In the genomic region with DNA sequence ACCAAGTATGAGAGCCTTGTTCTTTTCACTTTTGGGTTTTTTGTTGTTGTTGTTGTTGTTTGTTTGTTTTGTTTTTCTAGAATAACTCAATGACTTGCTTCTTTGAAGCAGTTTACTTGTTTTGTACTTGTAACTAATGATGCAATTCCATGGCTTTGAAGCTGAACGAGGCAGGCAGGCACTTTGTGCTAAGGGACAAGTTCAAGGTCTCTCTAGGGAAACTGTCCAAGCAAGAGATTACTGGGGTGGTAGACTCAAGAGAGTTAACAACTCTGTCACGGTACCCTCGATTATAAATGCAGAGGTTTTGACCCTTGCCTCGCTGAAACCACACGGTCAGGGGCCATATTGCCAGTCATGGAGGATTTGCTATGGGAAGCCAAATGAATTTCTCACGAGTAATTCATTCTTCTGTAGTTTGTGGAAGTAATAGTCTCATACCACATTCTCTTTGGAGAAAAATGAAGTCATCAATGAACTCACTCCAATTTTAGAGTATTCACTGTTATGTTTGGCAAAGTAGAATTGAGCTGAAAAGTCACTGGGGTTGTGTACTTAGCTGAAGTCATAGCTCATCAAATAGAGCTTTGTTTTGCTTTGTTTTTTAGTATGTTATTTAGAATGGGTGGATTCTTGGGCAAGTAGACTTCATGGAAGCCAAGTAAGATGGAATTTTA, we compare ENCODE assay signal across 1 mouse cellular context.
TF ChIP-seq lines count a peak whose summit lies in the region.

No protein-coding gene starts in this region.

TF ChIP-seq in CH12.LX, 34 proteins besides CTCF, POLR2A, EP300 and RAD21 (continued from another document):
- TF ChIP-seq GABPA (IDR thresholded peaks at IDR 0.05; ENCODE audit: insufficient replicate concordance, low read depth, low read length) (no peak), CHD2 (IDR thresholded peaks at IDR 0.05; ENCODE audit: low read length) (no peak), ETS1 (conservative IDR thresholded peaks at IDR 0.05; ENCODE audit: low read depth, low read length) (no peak), USF2 (conservative IDR thresholded peaks at IDR 0.05; ENCODE audit: low read depth, low read length) (no peak), USF1 (IDR thresholded peaks at IDR 0.05; ENCODE audit: low read depth, low read length) (no peak), HCFC1 (IDR thresholded peaks at IDR 0.05; ENCODE audit: low read depth, low read length) (no peak), MAX (IDR thresholded peaks at IDR 0.05; ENCODE audit: low read length) (no peak)
